Mouse (Mus musculus) G1E (cell line): ENCODE measurements around the gene Tubg2.

Experiments
- CTCF ChIP-seq: IDR thresholded peaks from 2 replicates; pipeline ENCODE4 v1.5.1; 2012; ENCODE audit warnings: low read depth, low read length, inconsistent platforms, mixed read lengths
- GATA1 ChIP-seq: IDR thresholded peaks from 2 replicates; pipeline ENCODE4 v1.6.1; 2012; ENCODE audit warnings: borderline replicate concordance, low read length, inconsistent platforms, mixed read lengths

DNA sequence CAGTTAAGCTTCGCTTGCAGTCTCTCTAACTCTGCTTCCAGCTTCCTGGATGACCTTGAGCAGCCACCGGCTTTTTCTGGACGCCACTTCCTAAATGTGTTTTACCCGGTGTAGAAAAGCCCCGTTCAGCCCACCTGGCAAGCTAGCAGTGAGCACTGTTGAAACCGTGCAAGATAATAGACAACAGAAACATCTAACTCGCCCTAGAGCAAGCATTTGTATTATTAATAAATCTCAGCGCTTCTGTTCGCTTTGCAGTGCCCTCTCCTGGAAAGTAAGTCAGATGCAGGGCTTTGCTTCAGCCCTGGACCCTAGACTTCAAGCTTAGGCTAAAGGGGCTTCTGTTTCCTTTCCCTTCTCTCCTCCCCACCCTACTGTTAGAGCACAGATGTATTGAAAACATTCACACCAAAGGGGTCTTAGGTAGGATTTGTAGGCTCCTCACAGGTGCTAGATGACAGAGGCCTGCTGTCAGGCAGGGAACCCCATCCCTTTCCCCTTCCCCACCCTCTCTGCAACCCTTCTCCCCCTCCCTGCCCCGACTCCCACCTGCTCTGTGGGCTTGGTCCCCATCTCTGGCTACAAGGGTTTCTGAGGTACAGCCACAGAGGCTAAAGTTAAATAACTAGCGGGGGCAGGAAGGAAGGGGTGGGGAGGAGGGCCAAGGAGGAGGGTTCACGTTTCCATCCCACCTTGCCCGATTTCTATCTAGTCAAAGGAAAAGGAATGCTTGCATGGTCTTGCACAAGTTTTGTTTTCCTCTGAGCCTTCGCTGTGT, 19.3 kb downstream of the Tubg2 start, which contains the start of gene Ccr10:
- no peak for TF ChIP-seq GATA1
- no peak for TF ChIP-seq CTCF
